Mouse (Mus musculus) megakaryocyte, embryonic 14.5 days (primary cell): ENCODE results near the gene Lbhd1. TPM values are rescaled to one million over a fixed set of nuclear protein-coding genes. Genes with fewer than 3 reads are reported as not detected.

ENCODE experiments used
- H3K27me3 ChIP-seq: replicated peaks from 2 replicates; pipeline ENCODE3; 2012; ENCODE audit warnings: inconsistent platforms
- H3K36me3 ChIP-seq: replicated peaks from 2 replicates; pipeline ENCODE3; 2012; ENCODE audit warnings: low read length, inconsistent platforms, mixed read lengths
- H3K4me1 ChIP-seq: 2 replicates; pipeline ENCODE4 v1.6.1; 2012; ENCODE audit warnings: inconsistent platforms
- H3K4me3 ChIP-seq: replicated peaks from 2 replicates; pipeline ENCODE3; 2012; ENCODE audit warnings: moderate library complexity, mild to moderate bottlenecking, inconsistent platforms
- H3K9me3 ChIP-seq: 2 replicates; pipeline ENCODE4 v1.6.1; 2012; ENCODE audit warnings: inconsistent platforms
- FLI1 ChIP-seq: IDR thresholded peaks from 2 replicates; pipeline ENCODE4 v1.6.1; 2012; ENCODE audit warnings: low read length, inconsistent platforms, mixed read lengths
- GATA1 ChIP-seq: IDR thresholded peaks from 3 replicates; pipeline ENCODE4 v1.6.1; 2012; ENCODE audit warnings: mixed read lengths, low read length, inconsistent platforms, borderline replicate concordance
- polyA plus RNA-seq: library from polyadenylated mRNA; stranded (reverse); fragments of >175 nt; gene quantifications from 2 replicates; pipeline ENCODE4 v1.2.3, GENCODE M21; 2012; ENCODE audit warnings: low replicate concordance; ENCODE audit not compliant: insufficient read depth

Gene Lbhd1
- polyA plus RNA-seq, 1 experiment = 1.5 TPM

DNA sequence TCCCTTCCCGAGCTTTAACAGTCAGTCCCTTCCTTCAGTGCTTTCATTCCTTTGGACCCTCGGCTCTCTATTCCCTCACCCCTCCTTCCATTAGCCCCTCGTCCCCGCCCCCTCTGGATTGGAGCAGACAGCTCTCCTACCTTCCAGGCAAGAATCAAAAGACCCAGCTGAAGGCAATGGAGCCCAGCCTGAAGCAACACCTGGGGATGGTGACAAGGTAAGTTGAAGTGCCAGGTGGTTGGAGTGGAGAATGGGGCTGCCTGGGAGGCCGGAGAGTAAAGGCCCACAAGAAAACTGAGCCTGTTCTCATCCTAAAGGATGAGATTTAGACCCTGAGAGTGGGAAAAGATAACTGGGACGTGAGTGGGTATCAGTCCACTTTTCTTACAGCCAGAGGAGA is 25.0 kb downstream of the Lbhd1 start:
- H3K36me3 ChIP-seq = peaks cover 98% of the 10 kb centered on the region
- H3K4me1 ChIP-seq = no peaks in the 10 kb centered on the region
- no peak overlapping the region for H3K4me3 ChIP-seq
- H3K27me3 ChIP-seq = no peaks in the 10 kb centered on the region
- TF ChIP-seq FLI1 = no peak
- H3K9me3 ChIP-seq = no peaks in the 10 kb centered on the region

DNA sequence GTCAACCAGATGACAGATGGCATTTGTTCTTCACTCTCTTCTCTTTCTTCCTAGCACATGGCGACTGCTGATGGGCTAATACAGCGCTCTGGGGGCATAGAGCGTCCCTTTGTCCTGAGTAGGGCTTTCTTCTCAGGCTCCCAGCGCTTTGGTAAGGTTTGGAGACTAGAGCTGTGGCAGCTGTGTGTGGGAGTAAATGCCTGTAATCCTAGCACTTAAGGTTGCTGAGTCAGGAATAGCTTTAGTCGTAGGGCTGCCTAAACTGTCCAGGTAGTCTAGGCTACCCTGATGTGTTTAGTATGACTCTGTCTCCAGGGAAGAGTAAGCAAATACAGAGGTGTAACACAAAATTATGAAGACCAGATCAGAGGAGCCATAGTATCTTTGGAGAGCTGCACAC is 28.3 kb downstream of the Lbhd1 start:
- H3K27me3 ChIP-seq = no peaks in the 10 kb centered on the region
- no peak for TF ChIP-seq FLI1
- no peak for TF ChIP-seq GATA1
- H3K9me3 ChIP-seq = no peaks in the 10 kb centered on the region
- peaks cover 100% of the 10 kb centered on the region for H3K36me3 ChIP-seq
- no peak overlapping the region for H3K4me3 ChIP-seq
- H3K4me1 ChIP-seq = no peaks in the 10 kb centered on the region

DNA sequence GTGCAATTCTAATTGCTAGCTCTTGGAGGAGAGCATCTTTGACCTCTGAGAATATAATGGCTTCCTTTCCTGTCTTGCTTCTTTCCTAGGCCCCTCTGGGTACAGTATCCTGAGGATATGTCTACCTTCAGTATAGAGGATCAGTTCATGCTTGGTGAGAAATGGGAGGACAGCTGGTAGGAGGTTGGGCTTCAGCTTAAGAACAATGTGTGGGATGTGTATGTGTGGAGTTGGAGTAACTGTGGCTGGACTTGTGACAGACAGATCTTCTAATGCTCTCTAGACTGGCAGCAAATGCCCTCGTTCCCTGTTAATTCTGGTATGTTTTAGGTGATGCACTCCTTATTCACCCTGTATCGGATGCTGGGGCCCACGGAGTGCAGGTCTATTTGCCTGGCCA is 30.7 kb downstream of the Lbhd1 start:
- TF ChIP-seq GATA1 = no peak
- no peak for TF ChIP-seq FLI1
- H3K36me3 ChIP-seq = peaks cover 83% of the 10 kb centered on the region

GRCm38 (mm10) chr19:8919000-8919399 is 35.5 kb downstream of the Lbhd1 start:
- H3K9me3 ChIP-seq = no peaks in the 10 kb centered on the region
- H3K27me3 ChIP-seq = no peaks in the 10 kb centered on the region
- peaks cover 49% of the 10 kb centered on the region for H3K36me3 ChIP-seq
- H3K4me3 ChIP-seq = peak overlapping the region; percentile 7
- peaks cover 38% of the 10 kb centered on the region for H3K4me1 ChIP-seq
- TF ChIP-seq GATA1 (no peak), FLI1 (no peak)

More for the DNA sequence above, 30.7 kb downstream of the Lbhd1 start:
- Histone ChIP-seq H3K4me1 (peaks cover 3% of the 10 kb centered on the region; the same call in 1 of the 2 replicates), H3K27me3 (no peaks in the 10 kb centered on the region), H3K4me3 (no peak overlapping the region), H3K9me3 (no peaks in the 10 kb centered on the region)

- TF ChIP-seq GATA1 (no peak), FLI1 (no peak)
- Histone ChIP-seq H3K4me3 (peak overlapping the region; percentile 97), H3K36me3 (peaks cover 46% of the 10 kb centered on the region), H3K27me3 (no peaks in the 10 kb centered on the region), H3K4me1 (peaks cover 38% of the 10 kb centered on the region), H3K9me3 (no peaks in the 10 kb centered on the region)
These were observed 36.1 kb downstream of the Lbhd1 start for GRCm38 (mm10) chr19:8919684-8920072.

- Histone ChIP-seq H3K9me3 (no peaks in the 10 kb centered on the region), H3K27me3 (no peaks in the 10 kb centered on the region), H3K36me3 (peaks cover 43% of the 10 kb centered on the region), H3K4me1 (peaks cover 38% of the 10 kb centered on the region), H3K4me3 (peak within 1 kb of the TSS; percentile 97)
- peak; percentile 91 for TF ChIP-seq FLI1
- TF ChIP-seq GATA1 = no peak
These were observed 36.7 kb downstream of the Lbhd1 start, which contains the start of gene B3gat3 for GRCm38 (mm10) chr19:8920073-8920736. Gene B3gat3, plus strand, starts transcription at chr19:8920374.

DNA sequence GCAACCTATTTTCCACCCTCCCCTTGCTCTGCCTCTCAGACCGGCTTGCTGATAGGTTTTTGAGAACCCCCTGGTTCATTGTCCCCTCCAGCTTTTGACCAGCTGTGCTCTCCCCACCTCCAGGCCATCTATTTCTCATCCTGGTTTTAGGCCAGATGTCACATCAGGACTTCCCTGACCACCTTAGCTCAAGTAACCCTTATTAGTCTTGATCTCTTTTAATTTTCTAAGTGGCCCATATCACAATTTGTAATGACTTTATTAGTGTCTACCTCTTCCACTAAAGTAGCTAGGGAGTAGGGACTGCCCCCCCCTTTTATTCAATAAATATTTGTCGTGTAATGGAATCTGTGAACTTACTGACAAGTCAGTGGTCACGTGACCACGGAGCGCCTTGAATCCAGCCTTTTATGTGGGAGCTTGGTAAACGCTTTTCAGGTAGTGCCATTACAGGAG is 37.3 kb downstream of the Lbhd1 start:
- Histone ChIP-seq H3K36me3 (peaks cover 43% of the 10 kb centered on the region), H3K9me3 (no peaks in the 10 kb centered on the region), H3K4me1 (peaks cover 42% of the 10 kb centered on the region), H3K27me3 (no peaks in the 10 kb centered on the region), H3K4me3 (peak overlapping the region; percentile 97)
- TF ChIP-seq FLI1 = no peak
- no peak for TF ChIP-seq GATA1

GRCm38 (mm10) chr19:8921741-8922140 is 38.2 kb downstream of the Lbhd1 start:
- Histone ChIP-seq H3K9me3 (no peaks in the 10 kb centered on the region), H3K27me3 (no peaks in the 10 kb centered on the region), H3K36me3 (peaks cover 43% of the 10 kb centered on the region), H3K4me3 (peak overlapping the region; percentile 79), H3K4me1 (peaks cover 48% of the 10 kb centered on the region)
- TF ChIP-seq GATA1 (no peak), FLI1 (no peak)

GRCm38 (mm10) chr19:8926766-8927165 is 43.2 kb downstream of the Lbhd1 start:
- Histone ChIP-seq H3K9me3 (no peaks in the 10 kb centered on the region), H3K36me3 (peaks cover 68% of the 10 kb centered on the region), H3K27me3 (no peaks in the 10 kb centered on the region), H3K4me3 (no peak overlapping the region), H3K4me1 (peaks cover 63% of the 10 kb centered on the region)
- TF ChIP-seq FLI1 (no peak), GATA1 (no peak)

GRCm38 (mm10) chr19:8927891-8928525 is 44.5 kb downstream of the Lbhd1 start:
- H3K4me3 ChIP-seq = no peak overlapping the region
- H3K4me1 ChIP-seq = peaks cover 55% of the 10 kb centered on the region
- TF ChIP-seq FLI1 (no peak), GATA1 (no peak)
- no peaks in the 10 kb centered on the region for H3K27me3 ChIP-seq
- H3K9me3 ChIP-seq = no peaks in the 10 kb centered on the region
- peaks cover 69% of the 10 kb centered on the region for H3K36me3 ChIP-seq
